Mouse (Mus musculus) stomach, postnatal 0 days (tissue): ENCODE measurements around the gene Ano3.

Experiments used
- CTCF ChIP-seq: IDR thresholded peaks from 2 replicates; pipeline ENCODE4 v1.5.1; 2016; ENCODE audit warnings: antibody characterized with exemption, low read depth, mild to moderate bottlenecking, moderate library complexity
- EP300 ChIP-seq: optimal IDR thresholded peaks from 2 replicates; pipeline ENCODE3; 2016; ENCODE audit warnings: antibody characterized with exemption

- TF ChIP-seq CTCF (no peak), EP300 (no peak)
Observed at GRCm38 (mm10) chr2:110976871-110977270, 26.1 kb upstream of the Ano3 start.
